Mouse (Mus musculus): Measurements from ENCODE around the gene B3galt4. TPM values are rescaled to one million over a fixed set of nuclear protein-coding genes. Genes with fewer than 3 reads are reported as not detected.

B3galt4 gene
- polyA plus RNA-seq, 1 experiment from 2014 or later = 2.9 TPM

DNA sequence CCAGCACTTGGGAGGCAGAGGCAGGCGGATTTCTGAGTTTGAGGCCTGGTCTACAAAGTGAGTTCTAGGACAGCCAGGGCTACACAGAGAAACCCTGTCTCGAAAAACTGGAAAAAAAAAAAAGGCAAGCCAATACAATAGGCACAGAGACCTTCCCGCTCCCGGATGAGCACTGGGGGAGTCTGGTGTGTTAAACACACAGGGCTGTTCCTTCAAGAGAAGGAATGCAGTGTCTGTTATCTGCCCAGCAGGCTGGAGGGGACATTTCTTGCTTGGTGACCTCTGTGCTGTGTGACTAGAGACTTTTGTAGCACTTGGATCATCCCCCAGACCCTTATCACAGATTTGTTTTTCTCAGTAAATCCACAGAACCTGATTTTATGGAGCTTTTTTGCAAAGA, 49.6 kb downstream of the B3galt4 start:
- no peak overlapping the region for H3K9ac ChIP-seq (replicated peaks; ENCODE audit: low read length)
- DNase-seq (ENCODE audit: low spot score) (no peak), ATAC-seq (replicated peaks; ENCODE audit: insufficient number of reproducible peaks, low FRiP score, low TSS enrichment, low read depth) (no peak)
- no peak overlapping the region for H3K27ac ChIP-seq (replicated peaks; ENCODE audit: low read depth, low read length)
- no peak overlapping the region for H3K4me3 ChIP-seq (ENCODE audit: low read depth, low read length)
- WGBS = 61% methylated on average over 4 of the region's 4 CpGs
- no peaks in the 10 kb centered on the region for H3K9me3 ChIP-seq (replicated peaks; ENCODE audit: control insufficient read depth, low read length)
- no peaks in the 10 kb centered on the region for H3K36me3 ChIP-seq (replicated peaks; ENCODE audit: control insufficient read depth, insufficient read depth, low read depth, low read length)
- no peak overlapping the region for H3K4me2 ChIP-seq (ENCODE audit: low read depth, low read length)
- no peaks in the 10 kb centered on the region for H3K27me3 ChIP-seq (ENCODE audit: control insufficient read depth, insufficient read depth, low read length)
- H3K4me1 ChIP-seq (ENCODE audit: control insufficient read depth, insufficient read depth, low read length) = no peaks in the 10 kb centered on the region

DNA sequence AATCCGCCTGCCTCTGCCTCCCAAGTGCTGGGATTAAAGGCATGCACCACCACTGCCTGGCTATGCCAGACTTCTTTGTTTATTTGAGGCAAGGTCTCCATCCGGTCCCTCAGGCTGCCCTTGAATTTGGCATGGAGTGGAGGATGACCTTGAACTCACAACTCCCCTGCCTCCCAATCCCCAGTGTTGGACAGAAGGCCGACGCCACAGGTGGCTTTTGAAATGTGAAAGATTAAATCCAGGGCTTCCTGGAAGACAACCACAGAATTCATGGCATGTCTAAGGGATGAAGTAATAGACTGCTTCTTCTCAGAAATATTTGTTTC, 50.3 kb downstream of the B3galt4 start:
- H3K9ac ChIP-seq (replicated peaks; ENCODE audit: low read length) = no peak overlapping the region
- H3K27ac ChIP-seq (replicated peaks; ENCODE audit: low read depth, low read length) = no peak overlapping the region
- H3K4me3 ChIP-seq (ENCODE audit: low read depth, low read length) = no peak overlapping the region
- H3K27me3 ChIP-seq (ENCODE audit: control insufficient read depth, insufficient read depth, low read length) = no peaks in the 10 kb centered on the region
- WGBS = 81% methylated on average over 4 of the region's 4 CpGs
- H3K9me3 ChIP-seq (replicated peaks; ENCODE audit: control insufficient read depth, low read length) = no peaks in the 10 kb centered on the region
- H3K4me1 ChIP-seq (ENCODE audit: control insufficient read depth, insufficient read depth, low read length) = no peaks in the 10 kb centered on the region
- H3K36me3 ChIP-seq (replicated peaks; ENCODE audit: control insufficient read depth, insufficient read depth, low read depth, low read length) = no peaks in the 10 kb centered on the region
- DNase-seq (ENCODE audit: low spot score) = no peak
- H3K4me2 ChIP-seq (ENCODE audit: low read depth, low read length) = no peak overlapping the region
- no peak for ATAC-seq (replicated peaks; ENCODE audit: insufficient number of reproducible peaks, low FRiP score, low TSS enrichment, low read depth)

DNA sequence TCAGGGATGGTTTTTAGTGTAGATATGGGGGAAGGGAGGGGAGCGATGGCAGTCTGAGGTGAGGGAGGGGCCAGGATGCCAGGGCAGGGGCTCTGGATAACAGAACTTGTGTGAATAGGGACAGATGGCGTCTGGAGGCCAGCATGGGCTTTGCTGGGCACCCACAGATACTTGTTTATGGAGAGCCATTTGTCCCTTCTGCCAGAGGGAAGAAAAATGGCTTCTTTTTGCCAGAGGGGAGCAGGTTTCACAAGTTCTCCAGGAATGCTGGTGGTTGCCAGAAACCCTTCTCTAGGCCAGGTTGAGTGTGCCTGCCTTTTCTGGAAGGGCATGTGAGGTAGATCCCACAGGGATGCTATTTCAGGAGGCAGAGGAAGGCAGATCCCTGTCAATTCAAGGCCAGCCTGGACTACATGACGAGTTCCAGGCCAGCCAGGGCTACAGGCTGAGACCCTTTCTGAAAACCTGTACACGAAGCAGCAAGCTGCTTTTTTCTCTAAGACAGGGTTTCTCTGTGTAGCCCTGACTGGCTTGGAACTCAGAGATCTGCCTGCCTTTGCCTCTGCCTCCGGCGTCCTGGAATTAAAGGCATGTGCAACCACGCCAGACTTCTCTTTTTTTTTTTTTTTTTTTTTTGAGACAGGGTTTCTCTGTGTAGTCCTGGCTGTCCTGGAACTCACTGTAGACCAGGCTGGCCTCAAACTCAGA, 50.9 kb downstream of the B3galt4 start:
- Histone ChIP-seq H3K4me1 (ENCODE audit: control insufficient read depth, insufficient read depth, low read length) (no peaks in the 10 kb centered on the region), H3K4me2 (ENCODE audit: low read depth, low read length) (no peak overlapping the region), H3K27ac (replicated peaks; ENCODE audit: low read depth, low read length) (no peak overlapping the region), H3K36me3 (replicated peaks; ENCODE audit: control insufficient read depth, insufficient read depth, low read depth, low read length) (no peaks in the 10 kb centered on the region), H3K9me3 (replicated peaks; ENCODE audit: control insufficient read depth, low read length) (no peaks in the 10 kb centered on the region), H3K27me3 (ENCODE audit: control insufficient read depth, insufficient read depth, low read length) (no peaks in the 10 kb centered on the region), H3K9ac (replicated peaks; ENCODE audit: low read length) (no peak overlapping the region), H3K4me3 (ENCODE audit: low read depth, low read length) (no peak overlapping the region)
- DNase-seq (ENCODE audit: low spot score) = no peak
- 69% methylated on average over 7 of the region's 7 CpGs for WGBS
- ATAC-seq (replicated peaks; ENCODE audit: insufficient number of reproducible peaks, low FRiP score, low TSS enrichment, low read depth) = no peak

Other genes starting within 250 kb of the B3galt4 start
- gene March2, start 232.8 kb downstream of the B3galt4 start, polyA plus RNA-seq (2014; fragmentation: Nextera tagmentation; extraction: Ambion mirVana) = 30.0 and 32.7 TPM in 2 replicates
- 255 and 273 TPM in 2 replicates for gene Rab11b, start 191.0 kb downstream of the B3galt4 start, polyA plus RNA-seq (2014; fragmentation: Nextera tagmentation; extraction: Ambion mirVana)
- gene Angptl4, start 169.7 kb downstream of the B3galt4 start, polyA plus RNA-seq (2014; fragmentation: Nextera tagmentation; extraction: Ambion mirVana) = 44.5 and 48.9 TPM in 2 replicates
- 18.2 and 25.1 TPM in 2 replicates for gene Kank3, start 141.0 kb downstream of the B3galt4 start, polyA plus RNA-seq (2014; fragmentation: Nextera tagmentation; extraction: Ambion mirVana)
- gene Rps28, start 126.9 kb downstream of the B3galt4 start, polyA plus RNA-seq (2014; fragmentation: Nextera tagmentation; extraction: Ambion mirVana) = 824 and 897 TPM in 2 replicates
- 392 and 414 TPM in 2 replicates for gene Ndufa7, start 126.9 kb downstream of the B3galt4 start, polyA plus RNA-seq (2014; fragmentation: Nextera tagmentation; extraction: Ambion mirVana)
- gene Cd320, start 108.4 kb downstream of the B3galt4 start, polyA plus RNA-seq (2014; fragmentation: Nextera tagmentation; extraction: Ambion mirVana) = 76.2 and 80.9 TPM in 2 replicates
- not detected in 2 replicates for gene Gm7029, start 77.7 kb downstream of the B3galt4 start, polyA plus RNA-seq (2014; fragmentation: Nextera tagmentation; extraction: Ambion mirVana)
- 9.4 and 13.4 TPM in 2 replicates for gene Kifc1, start 60.8 kb downstream of the B3galt4 start, polyA plus RNA-seq (2014; fragmentation: Nextera tagmentation; extraction: Ambion mirVana)
- gene Platr17, start 46.4 kb downstream of the B3galt4 start, polyA plus RNA-seq (2014; fragmentation: Nextera tagmentation; extraction: Ambion mirVana) = 0.36 TPM in 2 replicates
- 55.0 and 59.9 TPM in 2 replicates for gene Daxx, start 42.1 kb downstream of the B3galt4 start, polyA plus RNA-seq (2014; fragmentation: Nextera tagmentation; extraction: Ambion mirVana)
- gene Tapbp, start 35.6 kb downstream of the B3galt4 start, polyA plus RNA-seq (2014; fragmentation: Nextera tagmentation; extraction: Ambion mirVana) = 11.3 and 12.8 TPM in 2 replicates
- 7.3 and 8.4 TPM in 2 replicates for gene Zbtb22, start 35.6 kb downstream of the B3galt4 start, polyA plus RNA-seq (2014; fragmentation: Nextera tagmentation; extraction: Ambion mirVana)
- 26.0 and 26.3 TPM in 2 replicates for gene Rgl2, start 21.9 kb downstream of the B3galt4 start, polyA plus RNA-seq (2014; fragmentation: Nextera tagmentation; extraction: Ambion mirVana)
- 202 and 211 TPM in 2 replicates for gene Pfdn6, start 11.1 kb downstream of the B3galt4 start, polyA plus RNA-seq (2014; fragmentation: Nextera tagmentation; extraction: Ambion mirVana)
- 25.2 and 28.6 TPM in 2 replicates for gene Wdr46, start 10.8 kb downstream of the B3galt4 start, polyA plus RNA-seq (2014; fragmentation: Nextera tagmentation; extraction: Ambion mirVana)
- gene Vps52, start 4.3 kb upstream of the B3galt4 start, polyA plus RNA-seq (2014; fragmentation: Nextera tagmentation; extraction: Ambion mirVana) = 26.9 and 27.7 TPM in 2 replicates
- 1,395 and 1,560 TPM in 2 replicates for gene Rps18, start 4.5 kb upstream of the B3galt4 start, polyA plus RNA-seq (2014; fragmentation: Nextera tagmentation; extraction: Ambion mirVana)
- gene H2-K1, start 48.9 kb upstream of the B3galt4 start, polyA plus RNA-seq (2014; fragmentation: Nextera tagmentation; extraction: Ambion mirVana) = 7.5 and 7.6 TPM in 2 replicates
- gene Ring1, start 73.2 kb upstream of the B3galt4 start, polyA plus RNA-seq (2014; fragmentation: Nextera tagmentation; extraction: Ambion mirVana) = 3.8 and 6.6 TPM in 2 replicates
- 43.0 and 46.3 TPM in 2 replicates for gene H2-Ke6, start 76.6 kb upstream of the B3galt4 start, polyA plus RNA-seq (2014; fragmentation: Nextera tagmentation; extraction: Ambion mirVana)
- gene Slc39a7, start 80.2 kb upstream of the B3galt4 start, polyA plus RNA-seq (2014; fragmentation: Nextera tagmentation; extraction: Ambion mirVana) = 72.1 and 78.3 TPM in 2 replicates
- 14.9 and 15.8 TPM in 2 replicates for gene Rxrb, start 80.3 kb upstream of the B3galt4 start, polyA plus RNA-seq (2014; fragmentation: Nextera tagmentation; extraction: Ambion mirVana)
- gene Col11a2, start 87.9 kb upstream of the B3galt4 start, polyA plus RNA-seq (2014; fragmentation: Nextera tagmentation; extraction: Ambion mirVana) = 0.70 and 1.0 TPM in 2 replicates
- gene H2-Oa, start 140.9 kb upstream of the B3galt4 start, polyA plus RNA-seq (2014; fragmentation: Nextera tagmentation; extraction: Ambion mirVana) = 0.20 and 0.26 TPM in 2 replicates
- 9.4 and 9.7 TPM in 2 replicates for gene H2-DMa, start 168.1 kb upstream of the B3galt4 start, polyA plus RNA-seq (2014; fragmentation: Nextera tagmentation; extraction: Ambion mirVana)
- gene Brd2, start 171.1 kb upstream of the B3galt4 start, polyA plus RNA-seq (2014; fragmentation: Nextera tagmentation; extraction: Ambion mirVana) = 95.9 and 114 TPM in 2 replicates
- gene H2-DMb2, start 191.8 kb upstream of the B3galt4 start, polyA plus RNA-seq (2014; fragmentation: Nextera tagmentation; extraction: Ambion mirVana) = not detected in 2 replicates
- gene H2-DMb1, start 201.6 kb upstream of the B3galt4 start, polyA plus RNA-seq (2014; fragmentation: Nextera tagmentation; extraction: Ambion mirVana) = 1.3 and 1.4 TPM in 2 replicates
- gene Tap1, start 236.1 kb upstream of the B3galt4 start, polyA plus RNA-seq (2014; fragmentation: Nextera tagmentation; extraction: Ambion mirVana) = 2.3 and 2.6 TPM in 2 replicates
- 0.67 and 1.1 TPM in 2 replicates for gene Psmb9, start 236.3 kb upstream of the B3galt4 start, polyA plus RNA-seq (2014; fragmentation: Nextera tagmentation; extraction: Ambion mirVana)
- 1.7 and 2.1 TPM in 2 replicates for gene Psmb8, start 246.2 kb upstream of the B3galt4 start, polyA plus RNA-seq (2014; fragmentation: Nextera tagmentation; extraction: Ambion mirVana)

All from embryonic facial prominence, embryonic 11.5 days (tissue).